Mouse (Mus musculus) layer of hippocampus, postnatal 36 days (tissue): ENCODE results near the gene Crygb. TPM values are rescaled to one million over a fixed set of nuclear protein-coding genes. Genes with fewer than 3 reads are reported as not detected.
"Not testable (repeated sequence)": the region's sequence is repeated elsewhere in the genome, so short reads cannot be mapped to it uniquely, and the experiment has no call there.

Source experiments
- DNase-seq, 2 experiments: peaks; one replicate each; pipeline ENCODE4 v3.0.0; 2022
- total RNA-seq, 2 experiments: library from RNA; stranded (reverse); gene quantifications; 2 replicates each; pipeline ENCODE4 v1.2.3; 2021

Crygb gene
- total RNA-seq, 2 experiments from 2014 or later, result not detected

DNA sequence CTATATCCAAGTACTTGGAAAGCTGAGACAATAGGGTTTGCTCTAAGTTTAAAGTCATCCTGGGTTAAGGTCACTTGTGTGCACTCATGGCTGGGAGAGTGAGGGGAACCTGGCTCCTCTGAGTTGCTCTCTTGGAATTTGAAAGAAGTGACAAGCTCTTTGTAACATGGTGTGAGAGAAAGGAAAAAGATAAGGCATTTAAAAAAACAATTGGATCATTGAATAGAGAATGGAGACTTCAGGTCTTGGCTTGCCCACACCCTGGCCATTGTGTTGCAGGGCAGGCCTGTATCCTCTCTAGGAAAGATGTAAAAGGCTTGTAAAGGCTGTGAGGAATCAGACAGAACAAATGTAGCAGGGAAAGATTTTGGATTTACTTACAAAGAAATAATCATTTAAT is 14.2 kb downstream of the Crygb start:
- no peak for DNase-seq

GRCm38 (mm10) chr1:65064201-65064600 is 17.9 kb downstream of the Crygb start:
- no peak for DNase-seq

GRCm38 (mm10) chr1:65063352-65063751 is 18.7 kb downstream of the Crygb start, which contains the start of gene Crygd:
Gene Crygd (minus strand): TSS chr1:65063452.
- no peak for DNase-seq

DNA sequence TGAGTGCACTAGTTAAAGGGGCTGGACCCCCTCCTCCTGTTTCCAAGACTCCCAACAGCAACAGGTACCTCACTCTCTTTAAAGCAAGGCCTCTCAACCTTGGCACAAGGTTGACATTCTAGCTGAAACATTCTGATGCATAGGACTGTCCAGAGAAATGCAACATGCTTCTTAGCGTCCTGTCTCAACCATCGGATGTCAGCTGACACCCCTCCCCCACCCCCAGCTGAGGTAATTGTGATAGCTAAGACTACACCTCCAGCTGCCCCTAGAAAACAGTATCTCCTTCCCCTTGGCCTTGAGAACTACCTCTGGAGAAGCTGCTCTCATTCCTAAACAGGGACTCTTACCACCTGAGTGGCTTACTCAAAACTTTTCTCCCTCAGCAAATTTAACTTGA is 29.9 kb downstream of the Crygb start:
- no peak for DNase-seq

DNA sequence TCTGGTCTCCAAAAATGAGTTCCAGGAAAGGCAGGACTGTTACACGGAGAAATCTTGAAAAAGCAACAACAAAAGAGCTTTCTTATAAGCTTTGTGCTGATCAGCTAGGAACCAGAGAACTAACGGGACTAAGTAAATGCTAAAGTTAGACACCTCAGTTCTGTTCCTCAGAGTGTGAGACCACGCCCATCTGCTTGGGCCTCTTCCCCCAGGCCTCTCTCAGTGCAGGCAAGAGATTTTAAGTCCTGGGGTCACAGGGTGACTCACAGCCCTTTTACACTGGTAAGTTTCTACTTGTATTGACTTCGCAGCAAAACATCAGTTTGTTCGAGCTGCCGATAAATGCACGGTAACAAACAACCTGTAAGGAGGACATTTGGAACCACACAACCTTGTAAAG is 30.4 kb downstream of the Crygb start:
- no peak for DNase-seq

- not testable (repeated sequence) for DNase-seq
Measured at GRCm38 (mm10) chr1:65050952-65051351, 31.1 kb downstream of the Crygb start, which contains the start of gene Cryge. Gene Cryge (minus strand): TSS chr1:65051149.

DNA sequence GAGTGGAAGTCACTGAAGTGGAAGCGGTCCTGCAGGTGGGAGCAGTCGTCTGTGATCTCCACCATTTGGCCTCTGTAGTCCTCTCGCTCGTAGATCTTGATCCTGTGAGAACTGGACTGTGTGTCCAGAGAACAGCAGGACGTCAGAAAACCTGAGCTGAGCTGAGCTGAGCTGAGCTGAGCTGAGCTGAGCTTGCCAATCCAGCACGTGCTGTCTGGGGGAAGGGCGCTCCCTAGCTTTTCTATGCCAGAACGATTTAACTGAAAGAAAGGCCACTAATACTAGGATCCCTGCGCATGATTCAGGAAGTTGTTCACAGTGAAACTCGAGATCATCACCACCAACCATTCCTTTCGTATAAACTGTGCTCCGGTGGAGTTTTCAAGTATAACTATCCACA is 33.3 kb downstream of the Crygb start:
- DNase-seq, result peak; percentile 8 to 25

- no peak for DNase-seq
Measured at GRCm38 (mm10) chr1:65046401-65047109, 35.5 kb downstream of the Crygb start.

GRCm38 (mm10) chr1:65043433-65043832 is 38.7 kb downstream of the Crygb start:
- no peak for DNase-seq

GRCm38 (mm10) chr1:65041837-65042236 is 40.3 kb downstream of the Crygb start:
- no peak for DNase-seq

DNA sequence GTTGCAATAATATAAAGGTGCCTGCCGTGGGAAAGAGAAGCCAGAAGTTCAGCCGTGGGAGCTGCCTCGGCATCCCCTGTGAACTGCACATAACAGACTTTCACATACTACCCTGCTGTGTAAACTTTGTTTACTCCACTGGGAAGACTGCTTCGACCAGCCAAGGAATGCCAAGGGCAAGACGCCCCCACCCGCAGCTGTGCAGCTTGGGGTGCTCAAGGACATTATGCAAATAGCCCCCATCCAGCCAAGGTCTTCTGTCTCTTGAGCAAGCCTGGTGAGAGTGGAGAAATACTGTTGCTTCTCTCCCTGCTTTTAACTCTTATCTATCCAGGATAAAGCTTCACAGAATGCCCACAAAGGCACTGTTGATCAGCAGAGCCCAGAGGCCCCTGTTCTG is 41.3 kb downstream of the Crygb start:
- DNase-seq, result no peak

DNA sequence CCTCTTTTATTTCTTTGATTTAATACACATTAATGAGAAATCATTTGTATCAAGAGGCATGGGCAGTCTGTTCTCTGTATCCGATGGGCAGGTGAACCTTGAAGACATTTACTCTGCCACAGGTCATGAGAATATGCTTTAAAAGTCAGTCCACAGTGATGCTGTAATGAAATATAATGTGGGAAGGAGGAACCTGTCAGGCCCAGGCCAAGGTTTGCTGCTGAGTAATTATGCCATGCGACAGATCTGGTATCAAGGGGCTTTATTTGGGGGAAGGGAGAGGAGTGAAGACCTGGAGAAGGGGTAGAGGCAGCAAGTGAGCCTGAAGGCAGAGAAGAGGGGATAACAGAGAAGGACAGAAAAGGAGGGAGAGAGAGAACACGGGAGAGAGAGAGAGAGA is 42.4 kb downstream of the Crygb start:
- no peak for DNase-seq

GRCm38 (mm10) chr1:65037542-65037941 is 44.5 kb downstream of the Crygb start:
- DNase-seq, result no peak

DNA sequence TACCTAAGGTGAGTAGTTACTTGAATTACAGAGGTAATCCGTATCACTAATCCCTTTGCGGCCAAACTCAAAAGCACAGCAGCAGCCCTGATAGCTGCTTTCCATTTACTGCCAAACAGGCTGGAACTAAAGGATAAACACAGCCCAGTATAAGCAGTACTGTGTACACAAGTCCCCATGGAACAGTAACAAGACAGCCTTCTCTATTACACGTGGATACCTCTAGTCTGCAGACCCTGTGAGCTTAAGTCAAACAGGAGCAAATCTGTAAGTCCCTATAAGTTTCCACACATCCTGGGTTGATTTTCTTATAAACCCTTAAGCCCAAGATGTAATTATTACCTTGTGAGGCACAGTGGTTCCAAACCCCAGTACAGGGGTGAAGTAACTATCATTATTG is 46.6 kb downstream of the Crygb start:
- no peak for DNase-seq

DNA sequence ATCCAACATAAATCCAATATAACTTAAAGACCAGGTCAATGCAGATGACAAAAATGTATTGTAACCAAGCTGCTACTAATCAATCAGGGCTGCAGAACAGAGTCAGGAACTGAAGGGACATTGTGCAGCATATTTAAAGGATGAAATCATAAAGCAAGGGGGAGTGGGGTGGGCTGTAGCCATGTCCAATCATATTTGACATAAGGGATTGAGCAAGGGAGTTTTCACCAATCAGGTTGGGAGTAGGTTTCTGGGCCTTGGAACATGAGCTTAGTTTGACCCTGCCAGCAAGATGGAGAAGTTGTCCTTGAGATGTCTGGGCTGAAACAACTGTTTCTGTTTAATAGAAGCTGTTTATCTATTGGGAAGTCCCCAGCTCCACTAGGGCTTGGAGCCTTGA is 49.4 kb downstream of the Crygb start, which contains the start of gene Akr1cl:
Gene Akr1cl (minus strand): TSS at position 119 of the 400 bp plus-strand sequence.
- no peak for DNase-seq

Other genes starting within 250 kb of the Crygb start
- 10 to 100 TPM; 30.7 to 35.0 TPM for gene Plekhm3, start 125.5 kb downstream of the Crygb start, total RNA-seq
- gene Akr1cl, start 49.5 kb downstream of the Crygb start, total RNA-seq, result not detected
- gene Cryge, start 31.1 kb downstream of the Crygb start, total RNA-seq, result not detected
- not detected for gene Crygd, start 18.8 kb downstream of the Crygb start, total RNA-seq
- gene Crygc, start 8.6 kb downstream of the Crygb start, total RNA-seq, result not detected
- 1 to 10 TPM; 1.1 to 1.8 TPM for gene Cryga, start 21.1 kb upstream of the Crygb start, total RNA-seq
- not detected for gene Gm28845, start 37.3 kb upstream of the Crygb start, total RNA-seq
- gene D630023F18Rik, start 40.9 kb upstream of the Crygb start, total RNA-seq, result 1 to 10 TPM; 7.9 to 9.9 TPM
- 10 to 100 TPM; 45.6 to 48.5 TPM for gene Idh1, start 104.2 kb upstream of the Crygb start, total RNA-seq
- gene Pikfyve, start 104.4 kb upstream of the Crygb start, total RNA-seq, result 10 to 100 TPM; 41.9 to 44.0 TPM
- gene Pth2r, start 199.8 kb upstream of the Crygb start, total RNA-seq, result under 1 TPM; 0.17 to 0.30 TPM